Mouse (Mus musculus) hindbrain, postnatal 0 days (tissue): Measurements from ENCODE around the gene Entpd1. TPM values are rescaled to one million over a fixed set of nuclear protein-coding genes. Genes with fewer than 3 reads are reported as not detected.

Experiments
- ATAC-seq: fragments of 200-750 bp; cut with Nextera tagmentation; 2 replicates; pipeline ENCODE4 v1.8.0; 2017; ENCODE audit warnings: mild to moderate bottlenecking, moderate TSS enrichment, moderate library complexity
- DNase-seq: peaks from one replicate; pipeline ENCODE4 v3.0.0-alpha.2; 2015; ENCODE audit warnings: low spot score
- H3K27ac ChIP-seq: fragments of 300-500 bp; sonication (generic); 2 replicates; pipeline ENCODE4 v1.5.1; 2014; ENCODE audit warnings: mild to moderate bottlenecking
- H3K27me3 ChIP-seq: fragments of 300-500 bp; sonication (generic); 2 replicates; pipeline ENCODE4 v1.6.1; 2014; ENCODE audit warnings: low read length, mixed read lengths; ENCODE audit not compliant: insufficient read depth
- H3K36me3 ChIP-seq: fragments of 300-500 bp; sonication (generic); 2 replicates; pipeline ENCODE4 v1.6.1; 2014; ENCODE audit warnings: low read length, mixed read lengths; ENCODE audit not compliant: insufficient read depth
- H3K4me1 ChIP-seq: fragments of 300-500 bp; sonication (generic); 2 replicates; pipeline ENCODE4 v1.6.1; 2014; ENCODE audit warnings: antibody characterized with exemption, low read length, mixed read lengths; ENCODE audit not compliant: insufficient read depth
- H3K4me2 ChIP-seq: fragments of 300-500 bp; sonication (generic); 2 replicates; pipeline ENCODE4 v1.6.1; 2014; ENCODE audit warnings: low read depth, mild to moderate bottlenecking, low read length, moderate library complexity, mixed read lengths
- H3K4me3 ChIP-seq: fragments of 300-500 bp; sonication (generic); 2 replicates; pipeline ENCODE4 v1.5.1; 2014; ENCODE audit warnings: low read length
- H3K9ac ChIP-seq: fragments of 300-500 bp; sonication (generic); replicated peaks from 2 replicates; pipeline ENCODE4 v1.6.1; 2014; ENCODE audit warnings: mild to moderate bottlenecking, low read length, moderate library complexity, mixed read lengths
- H3K9me3 ChIP-seq: fragments of 300-500 bp; sonication (generic); 2 replicates; pipeline ENCODE4 v1.6.1; 2016; ENCODE audit warnings: low read length, mixed read lengths
- CTCF ChIP-seq: IDR thresholded peaks from 2 replicates; pipeline ENCODE4 v1.5.1; 2016; ENCODE audit warnings: antibody characterized with exemption, control low read depth, low read depth
- WGBS: fragments of 180-500 bp; shearing (Covaris S2); extraction: QIAGEN DNeasy Blood & Tissue Kit; methylation state at CpG from one replicate; pipeline ENCODE4 v1.1.7; 2014; 5-methylcytosine and 5-hydroxymethylcytosine counted together
- polyA plus RNA-seq: library from polyadenylated mRNA; unstranded; fragments of >200 nt; fragmentation: Nextera tagmentation; extraction: Ambion mirVana; gene quantifications from 2 replicates; pipeline ENCODE4 v1.2.1, GENCODE M21; 2015
- total RNA-seq: library from RNA; depleted of rRNA; stranded (reverse); fragments of >200 nt; gene quantifications from 2 replicates; pipeline ENCODE4 v1.2.3, GENCODE M21; 2014

The Entpd1 gene
- total and polyA plus RNA-seq, 2 experiments from 2014 or later, result 6.9 to 8.2 TPM

- no peak for ATAC-seq
- TF ChIP-seq CTCF, result no peak
- no peak overlapping the region for H3K4me2 ChIP-seq
- no peaks in the 10 kb centered on the region for H3K9me3 ChIP-seq
- no peaks in the 10 kb centered on the region for H3K4me1 ChIP-seq
- H3K27me3 ChIP-seq, result no peaks in the 10 kb centered on the region
- no peak for DNase-seq
- no peak overlapping the region for H3K4me3 ChIP-seq
- H3K9ac ChIP-seq, result no peak overlapping the region
- H3K27ac ChIP-seq, result no peak overlapping the region
- 95% methylated on average over 1 of the region's 1 CpGs for WGBS
- H3K36me3 ChIP-seq, result no peaks in the 10 kb centered on the region
Measured at GRCm38 (mm10) chr19:40643846-40644245, 31.7 kb downstream of the Entpd1 start.

DNA sequence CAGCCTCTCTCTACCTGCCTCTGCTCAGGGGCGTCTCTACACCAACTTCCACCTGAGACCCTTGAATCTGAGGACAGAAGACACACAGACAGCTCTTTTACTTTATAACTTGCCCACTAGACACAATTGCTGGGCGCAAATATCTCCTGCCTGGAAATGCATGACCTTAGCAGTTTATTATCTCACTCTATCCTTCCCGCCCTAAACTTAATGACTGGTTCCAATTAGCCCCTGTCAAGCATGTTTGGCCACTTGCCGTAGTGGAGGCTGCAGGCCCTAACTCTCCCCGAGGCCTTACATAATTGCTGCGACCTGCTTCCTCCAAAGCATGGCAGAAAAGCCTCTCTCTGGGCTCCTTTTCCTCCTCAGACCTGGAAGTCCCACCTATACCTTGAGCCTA is 34.2 kb downstream of the Entpd1 start:
- H3K27ac ChIP-seq, result no peak overlapping the region
- no peak overlapping the region for H3K4me3 ChIP-seq
- H3K9me3 ChIP-seq, result no peaks in the 10 kb centered on the region
- no peak for ATAC-seq
- no peak for DNase-seq
- H3K36me3 ChIP-seq, result no peaks in the 10 kb centered on the region
- no peaks in the 10 kb centered on the region for H3K27me3 ChIP-seq
- H3K9ac ChIP-seq, result no peak overlapping the region
- no peaks in the 10 kb centered on the region for H3K4me1 ChIP-seq
- no peak overlapping the region for H3K4me2 ChIP-seq
- WGBS, result 82% methylated on average over 6 of the region's 6 CpGs
- no peak for TF ChIP-seq CTCF

- ATAC-seq (no peak), DNase-seq (no peak)
- Histone ChIP-seq H3K4me3 (no peak overlapping the region), H3K27ac (no peak overlapping the region), H3K4me2 (no peak overlapping the region), H3K36me3 (no peaks in the 10 kb centered on the region), H3K4me1 (no peaks in the 10 kb centered on the region), H3K9me3 (no peaks in the 10 kb centered on the region), H3K27me3 (no peaks in the 10 kb centered on the region), H3K9ac (no peak overlapping the region)
- TF ChIP-seq CTCF, result no peak
- 61% methylated on average over 9 of the region's 9 CpGs for WGBS
Measured at GRCm38 (mm10) chr19:40647319-40648158, 35.4 kb downstream of the Entpd1 start.

- 81% methylated on average over 5 of the region's 5 CpGs for WGBS
- no peak overlapping the region for H3K27ac ChIP-seq
- no peaks in the 10 kb centered on the region for H3K36me3 ChIP-seq
- H3K27me3 ChIP-seq, result no peaks in the 10 kb centered on the region
- H3K4me1 ChIP-seq, result no peaks in the 10 kb centered on the region
- TF ChIP-seq CTCF, result no peak
- H3K9ac ChIP-seq, result no peak overlapping the region
- ATAC-seq (no peak), DNase-seq (no peak)
- no peak overlapping the region for H3K4me2 ChIP-seq
- H3K4me3 ChIP-seq, result no peak overlapping the region
- H3K9me3 ChIP-seq, result no peaks in the 10 kb centered on the region
Measured at GRCm38 (mm10) chr19:40650090-40650489, 37.9 kb downstream of the Entpd1 start.

DNA sequence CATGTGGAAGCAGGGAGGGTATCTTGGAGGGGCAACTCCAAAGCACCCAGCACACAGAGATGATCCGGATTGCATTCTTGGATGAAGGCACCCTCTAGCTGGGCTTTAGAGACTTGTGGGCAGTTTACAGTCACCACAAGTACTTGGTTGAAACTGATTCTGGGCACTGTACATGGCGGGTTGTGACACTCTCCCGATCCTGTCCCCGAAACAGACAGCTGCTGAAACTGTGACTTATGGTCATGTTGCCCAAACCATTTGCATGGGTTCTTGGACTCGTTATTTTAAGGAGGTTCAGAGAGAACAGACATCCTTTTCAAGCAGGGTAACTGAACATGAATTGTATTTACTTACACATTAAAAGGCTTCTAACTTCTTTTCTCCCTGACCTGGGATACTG is 44.0 kb downstream of the Entpd1 start:
- ATAC-seq (no peak), DNase-seq (no peak)
- Histone ChIP-seq H3K36me3 (no peaks in the 10 kb centered on the region), H3K9me3 (no peaks in the 10 kb centered on the region), H3K4me2 (no peak overlapping the region), H3K9ac (no peak overlapping the region), H3K4me3 (no peak overlapping the region), H3K4me1 (0 out of 2 replicates have a peak, but pooled peaks cover 6% of the 10 kb centered on the region), H3K27ac (no peak overlapping the region), H3K27me3 (no peaks in the 10 kb centered on the region)
- no peak for TF ChIP-seq CTCF
- 88% methylated on average over 5 of the region's 5 CpGs for WGBS

GRCm38 (mm10) chr19:40658281-40658680 is 46.1 kb downstream of the Entpd1 start:
- Histone ChIP-seq H3K9me3 (no peaks in the 10 kb centered on the region), H3K27ac (no peak overlapping the region), H3K4me1 (0 out of 2 replicates have a peak, but pooled peaks cover 10% of the 10 kb centered on the region), H3K9ac (no peak overlapping the region), H3K27me3 (no peaks in the 10 kb centered on the region), H3K4me2 (no peak overlapping the region), H3K36me3 (no peaks in the 10 kb centered on the region), H3K4me3 (no peak overlapping the region)
- 71% methylated on average over 6 of the region's 6 CpGs for WGBS
- no peak for DNase-seq
- ATAC-seq, result no peak
- TF ChIP-seq CTCF, result no peak

GRCm38 (mm10) chr19:40658935-40659334 is 46.8 kb downstream of the Entpd1 start:
- 0 out of 2 replicates have a peak overlapping the region, but pooled peaks have one; percentile 77 for H3K27ac ChIP-seq
- H3K27me3 ChIP-seq, result no peaks in the 10 kb centered on the region
- H3K4me2 ChIP-seq, result peak overlapping the region; percentile 63; the same call in 1 of the 2 replicates
- no peak overlapping the region for H3K9ac ChIP-seq
- no peaks in the 10 kb centered on the region for H3K9me3 ChIP-seq
- TF ChIP-seq CTCF, result no peak
- ATAC-seq (no peak), DNase-seq (no peak)
- H3K4me1 ChIP-seq, result 0 out of 2 replicates have a peak, but pooled peaks cover 10% of the 10 kb centered on the region
- 53% methylated on average over 5 of the region's 5 CpGs for WGBS
- H3K4me3 ChIP-seq, result no peak overlapping the region
- H3K36me3 ChIP-seq, result no peaks in the 10 kb centered on the region
